Mouse (Mus musculus) kidney, adult 2 months (tissue): ENCODE data around the gene Tmem109.

Experiments
- CTCF ChIP-seq: fragments of 200-500 bp; conservative IDR thresholded peaks from 2 replicates; pipeline ENCODE4 v1.5.1; 2011; ENCODE audit warnings: low read depth, mild to moderate bottlenecking, control low read depth, low read length, moderate library complexity, mixed read lengths; ENCODE audit not compliant: insufficient read depth, insufficient read length
- POLR2A ChIP-seq: fragments of 200-500 bp; IDR thresholded peaks from one replicate; pipeline ENCODE4 v1.6.1; 2011; ENCODE audit warnings: low read depth, low read length, control low read depth

DNA sequence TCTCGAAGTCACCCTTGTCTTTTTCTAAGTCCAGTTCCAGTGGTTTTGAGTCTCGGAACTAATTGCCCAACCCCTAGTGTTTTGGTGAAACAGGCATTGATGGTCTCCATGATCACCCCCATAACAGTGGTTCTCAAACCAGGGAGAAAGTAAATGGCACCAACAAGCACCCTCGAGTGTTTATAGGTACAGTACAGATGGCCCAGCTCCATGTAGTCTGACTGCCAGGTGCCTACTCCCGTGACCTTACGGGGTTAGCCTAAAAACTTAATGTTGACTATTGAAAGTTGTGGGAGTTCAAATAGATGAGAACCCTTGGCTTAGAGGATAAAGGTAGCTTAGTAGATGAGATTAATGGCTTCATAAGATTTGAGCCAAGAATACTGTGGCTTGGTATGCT, 19.2 kb upstream of the Tmem109 start:
- TF ChIP-seq CTCF (no peak), POLR2A (no peak)
